ENCODE assay signal across 25 mouse cellular contexts in the genomic region with DNA sequence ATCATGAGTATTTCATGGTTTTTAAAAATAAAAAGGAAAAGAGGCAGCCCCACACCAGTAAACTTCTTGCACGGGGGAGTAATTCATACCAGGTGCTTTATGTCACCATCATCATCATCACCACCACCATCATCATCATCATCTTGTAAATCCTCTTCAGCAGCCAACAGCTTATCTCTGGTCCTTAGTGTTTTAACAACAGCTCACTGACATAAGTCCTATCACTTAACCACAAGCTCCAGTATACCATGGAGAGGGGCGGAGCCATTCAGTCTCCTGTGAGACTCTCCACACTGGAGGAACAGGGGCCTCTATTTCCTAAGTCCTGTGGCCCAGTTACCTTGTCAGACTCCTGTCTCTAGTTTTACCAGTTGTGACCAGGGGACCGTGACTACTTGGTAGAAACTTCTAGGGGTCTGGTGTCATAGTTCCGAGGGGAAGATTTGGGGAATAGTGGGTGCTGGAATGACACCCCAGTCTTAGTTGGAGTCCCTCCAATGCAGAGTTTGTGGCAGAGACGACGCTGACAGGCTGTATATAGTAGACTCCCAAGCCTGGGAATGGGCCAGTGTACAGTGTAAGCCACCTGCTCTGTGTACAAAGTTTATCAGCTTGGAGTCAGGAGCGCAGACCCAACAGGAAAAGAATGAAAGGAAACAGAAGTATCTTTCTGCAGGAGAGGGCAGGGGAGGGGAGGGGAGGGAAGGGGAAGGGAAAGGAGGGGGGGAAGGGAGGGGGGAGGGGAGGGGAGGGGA. TPM values are rescaled to one million over a fixed set of nuclear protein-coding genes. Genes with fewer than 3 reads are reported as not detected.
DNase-seq lines count a peak whose midpoint lies in the region; ATAC-seq lines count a peak whose summit lies in the region.
"Had no signal": no experiment of that assay in that cellular context is flagged by ENCODE, and none has a peak within 500 bp of the region (broad histone marks: within the 10 kb centered on the region; RNA-seq: fewer than 3 reads in every experiment).

No protein-coding gene starts in this region.

- WGBS in liver, embryonic 11.5 days = 56% methylated on average over 7 of the region's 7 CpGs
- WGBS in liver, embryonic 16.5 days (ENCODE audit: insufficient replicate concordance) = 32% methylated on average over 7 of the region's 7 CpGs
- WGBS in midbrain, embryonic 15.5 days = 91% methylated on average over 7 of the region's 7 CpGs

- no peaks in the 10 kb centered on the region for H3K36me3 ChIP-seq in liver, embryonic 11.5 days (ENCODE audit: control insufficient read depth, insufficient read depth, low read length)
- no peaks in the 10 kb centered on the region for H3K36me3 ChIP-seq in liver, embryonic 16.5 days (ENCODE audit: control insufficient read depth, insufficient read depth)
- H3K36me3 ChIP-seq in midbrain, embryonic 15.5 days (replicated peaks) = no peaks in the 10 kb centered on the region
- H3K36me3 ChIP-seq: forebrain, embryonic 15.5 days; heart, embryonic 12.5 days; hindbrain, embryonic 13.5 days; limb, embryonic 10.5 days; limb, embryonic 15.5 days; lung, embryonic 15.5 days; neural tube, embryonic 15.5 days had no signal

- H3K9ac ChIP-seq in liver, embryonic 11.5 days (ENCODE audit: low read depth, low read length) = no peak overlapping the region
- no peak overlapping the region for H3K9ac ChIP-seq in liver, embryonic 16.5 days (ENCODE audit: low read depth, low read length)
- H3K9ac ChIP-seq in midbrain, embryonic 15.5 days = no peak overlapping the region
- H3K9ac ChIP-seq: forebrain, embryonic 15.5 days; heart, embryonic 12.5 days; hindbrain, embryonic 13.5 days; limb, embryonic 15.5 days; lung, embryonic 15.5 days; neural tube, embryonic 15.5 days had no signal

- peak; percentile 85 for ATAC-seq in liver, embryonic 11.5 days (replicated peaks; ENCODE audit: low FRiP score)
- peak; percentile 75 for ATAC-seq in liver, embryonic 16.5 days (ENCODE audit: low read depth)
- ATAC-seq in midbrain, embryonic 15.5 days (replicated peaks) = no peak
- ATAC-seq: CD4-positive, CD25-positive, alpha-beta regulatory T cell, adult 4 months; forebrain, embryonic 15.5 days; intestine, embryonic 16.5 days had no signal

- H3K27me3 ChIP-seq in liver, embryonic 11.5 days (replicated peaks; ENCODE audit: control insufficient read depth, insufficient read depth, low read length) = no peaks in the 10 kb centered on the region
- H3K27me3 ChIP-seq in liver, embryonic 16.5 days (ENCODE audit: control insufficient read depth, insufficient read depth, low read depth, low read length) = no peaks in the 10 kb centered on the region
- no peaks in the 10 kb centered on the region for H3K27me3 ChIP-seq in midbrain, embryonic 15.5 days (replicated peaks)
- H3K27me3 ChIP-seq: forebrain, embryonic 15.5 days; heart, embryonic 12.5 days; hindbrain, embryonic 13.5 days; limb, embryonic 15.5 days; lung, embryonic 15.5 days; neural tube, embryonic 15.5 days had no signal

- H3K9me3 ChIP-seq in liver, embryonic 11.5 days (ENCODE audit: control insufficient read depth, low read length) = no peaks in the 10 kb centered on the region
- H3K9me3 ChIP-seq in liver, embryonic 16.5 days (replicated peaks; ENCODE audit: control insufficient read depth, low read length) = no peaks in the 10 kb centered on the region
- H3K9me3 ChIP-seq in midbrain, embryonic 15.5 days = no peaks in the 10 kb centered on the region
- H3K9me3 ChIP-seq: forebrain, embryonic 15.5 days; heart, embryonic 12.5 days; hindbrain, embryonic 13.5 days; limb, embryonic 10.5 days; limb, embryonic 15.5 days; lung, embryonic 15.5 days; neural tube, embryonic 15.5 days had no signal

- peak overlapping the region; percentile 44; the same call in 1 of the 2 replicates for H3K27ac ChIP-seq in liver, embryonic 11.5 days (ENCODE audit: low read depth, low read length)
- H3K27ac ChIP-seq in liver, embryonic 16.5 days (ENCODE audit: low read length) = no peak overlapping the region
- no peak overlapping the region for H3K27ac ChIP-seq in midbrain, embryonic 15.5 days
- H3K27ac ChIP-seq: forebrain, embryonic 15.5 days; hindbrain, embryonic 13.5 days; kidney, postnatal 0 days; limb, embryonic 10.5 days; limb, embryonic 15.5 days; lung, embryonic 15.5 days; neural tube, embryonic 15.5 days had no signal

- peaks cover 6% of the 10 kb centered on the region; the same call in 1 of the 2 replicates for H3K4me1 ChIP-seq in liver, embryonic 11.5 days (replicated peaks; ENCODE audit: control insufficient read depth, insufficient read depth, low read length)
- H3K4me1 ChIP-seq in liver, embryonic 16.5 days (ENCODE audit: control insufficient read depth, low read depth, low read length) = peaks cover 5% of the 10 kb centered on the region; the same call in 1 of the 2 replicates
- no peaks in the 10 kb centered on the region for H3K4me1 ChIP-seq in midbrain, embryonic 15.5 days
- H3K4me1 ChIP-seq: limb, embryonic 10.5 days; limb, embryonic 15.5 days had no signal

- peak; percentile 16 for DNase-seq in ZHBTc4 (ENCODE audit: low read depth, low spot score)
- no peak for DNase-seq in liver, embryonic 11.5 days (ENCODE audit: low spot score)
- DNase-seq in embryo, embryonic 10 days (ENCODE audit: low spot score) = no peak
- no peak for DNase-seq in ovary, postnatal 14 days (ENCODE audit: low spot score)
- DNase-seq in right cerebral cortex, postnatal 25 days = no peak
- DNase-seq: adrenal gland, postnatal 10 days; gastrocnemius, postnatal 36 days; heart, adult 18-20 months; heart, postnatal 4 days; kidney, postnatal 4 days; lung, postnatal 36 days; right cerebral cortex, adult 18-20 months; right cerebral cortex, postnatal 4 days had no signal

- H3K4me2 ChIP-seq in liver, embryonic 11.5 days = 0 out of 2 replicates have a peak overlapping the region, but pooled peaks have one; percentile 13
- H3K4me2 ChIP-seq in liver, embryonic 16.5 days (ENCODE audit: low read depth, low read length) = no peak overlapping the region
- H3K4me2 ChIP-seq in midbrain, embryonic 15.5 days = no peak overlapping the region
- H3K4me2 ChIP-seq: forebrain, embryonic 15.5 days; heart, embryonic 12.5 days; hindbrain, embryonic 13.5 days; limb, embryonic 15.5 days; lung, embryonic 15.5 days; neural tube, embryonic 15.5 days had no signal

- no peak overlapping the region for H3K4me3 ChIP-seq in liver, embryonic 11.5 days (ENCODE audit: low read depth, low read length)
- H3K4me3 ChIP-seq in liver, embryonic 16.5 days (ENCODE audit: low read depth, low read length) = no peak overlapping the region
- no peak overlapping the region for H3K4me3 ChIP-seq in midbrain, embryonic 15.5 days
- H3K4me3 ChIP-seq: forebrain, embryonic 15.5 days; heart, embryonic 12.5 days; hindbrain, embryonic 13.5 days; limb, embryonic 10.5 days; limb, embryonic 15.5 days; lung, embryonic 15.5 days; neural tube, embryonic 15.5 days had no signal

RNA-seq across cellular contexts. Expression of a gene that starts 35.4 kb away (rescaled TPM):
- polyA plus RNA-seq in liver, embryonic 11.5 days (2014; fragmentation: Nextera tagmentation; extraction: Ambion mirVana) = 27.8 and 29.4 TPM in 2 replicates
- polyA plus RNA-seq in liver, embryonic 16.5 days (2015; fragmentation: Nextera tagmentation; extraction: Ambion mirVana) = 9.6 and 10.7 TPM in 2 replicates
- polyA plus RNA-seq in midbrain, embryonic 15.5 days (2015; fragmentation: Nextera tagmentation; extraction: Ambion mirVana) = 7.9 and 8.3 TPM in 2 replicates
